Mouse (Mus musculus): Measurements from ENCODE around the gene Capn12. TPM values are rescaled to one million over a fixed set of nuclear protein-coding genes. Genes with fewer than 3 reads are reported as not detected.

Capn12 gene
- polyA plus RNA-seq, 3 experiments from 2014 or later: 0.15 TPM; not detected in 2

Other genes starting within 250 kb of the Capn12 start
- 1 to 10 TPM in 2 of 3 experiments, under 1 TPM in 1; 0.93 to 4.4 (median 1.3) TPM for gene Fbxo27, start 188.6 kb upstream of the Capn12 start, polyA plus RNA-seq (2017; shearing (Covaris generic))
- 1 to 10 TPM; 1.4 to 9.9 (median 6.4) TPM for gene Fbxo17, start 164.6 kb upstream of the Capn12 start, polyA plus RNA-seq (2017; shearing (Covaris generic))
- gene Mrps12, start 139.6 kb upstream of the Capn12 start, polyA plus RNA-seq (2017; shearing (Covaris generic)): 10 to 100 TPM; 55.8 to 67.1 (median 65.2) TPM
- 10 to 100 TPM in 2 of 3 experiments, 1 to 10 TPM in 1; 9.1 to 13.2 (median 10.8) TPM for gene Sars2, start 139.4 kb upstream of the Capn12 start, polyA plus RNA-seq (2017; shearing (Covaris generic))
- not detected for gene Ccer2, start 125.2 kb upstream of the Capn12 start, polyA plus RNA-seq (2017; shearing (Covaris generic))
- gene Sirt2, start 114.7 kb upstream of the Capn12 start, polyA plus RNA-seq (2017; shearing (Covaris generic)): 100 to 1,000 TPM in 1 of 3 experiments, 10 to 100 TPM in 2; 65.3 to 134 (median 90.9) TPM
- 10 to 100 TPM; 46.0 to 72.8 (median 53.3) TPM for gene Nfkbib, start 113.9 kb upstream of the Capn12 start, polyA plus RNA-seq (2017; shearing (Covaris generic))
- 100 to 1,000 TPM; 216 to 294 (median 288) TPM for gene Rinl, start 92.5 kb upstream of the Capn12 start, polyA plus RNA-seq (2017; shearing (Covaris generic))
- 100 to 1,000 TPM; 171 to 386 (median 383) TPM for gene Hnrnpl, start 72.9 kb upstream of the Capn12 start, polyA plus RNA-seq (2017; shearing (Covaris generic))
- 100 to 1,000 TPM; 190 to 267 (median 222) TPM for gene Ech1, start 56.2 kb upstream of the Capn12 start, polyA plus RNA-seq (2017; shearing (Covaris generic))
- gene Lgals4, start 47.6 kb upstream of the Capn12 start, polyA plus RNA-seq (2017; shearing (Covaris generic)): 10 to 100 TPM; 18.1 to 38.8 (median 20.9) TPM
- gene Lgals7, start 17.6 kb upstream of the Capn12 start, polyA plus RNA-seq (2017; shearing (Covaris generic)): 1 to 10 TPM in 1 of 3 experiments, under 1 TPM in 1, not detected in 1; 0.46 to 5.6 TPM
- 100 to 1,000 TPM in 1 of 3 experiments, 10 to 100 TPM in 2; 74.2 to 145 (median 93.4) TPM for gene Actn4, start 80.9 kb downstream of the Capn12 start, polyA plus RNA-seq (2017; shearing (Covaris generic))
- gene Eif3k, start 100.4 kb downstream of the Capn12 start, polyA plus RNA-seq (2017; shearing (Covaris generic)): 100 to 1,000 TPM; 441 to 670 (median 588) TPM
- 100 to 1,000 TPM in 2 of 3 experiments, 10 to 100 TPM in 1; 98.7 to 130 (median 111) TPM for gene Map4k1, start 100.6 kb downstream of the Capn12 start, polyA plus RNA-seq (2017; shearing (Covaris generic))
- gene Ryr1, start 243.8 kb downstream of the Capn12 start, polyA plus RNA-seq (2017; shearing (Covaris generic)): under 1 TPM in 2 of 3 experiments, not detected in 1; 0.05 to 0.16 TPM